Mouse (Mus musculus): ENCODE data around the gene Gm6592. TPM values are rescaled to one million over a fixed set of nuclear protein-coding genes. Genes with fewer than 3 reads are reported as not detected.
A peak's percentile ranks its signal among the peaks of the same experiment; 100 is the strongest.

Gm6592 gene
- polyA plus RNA-seq, 1 experiment, result not detected

DNA sequence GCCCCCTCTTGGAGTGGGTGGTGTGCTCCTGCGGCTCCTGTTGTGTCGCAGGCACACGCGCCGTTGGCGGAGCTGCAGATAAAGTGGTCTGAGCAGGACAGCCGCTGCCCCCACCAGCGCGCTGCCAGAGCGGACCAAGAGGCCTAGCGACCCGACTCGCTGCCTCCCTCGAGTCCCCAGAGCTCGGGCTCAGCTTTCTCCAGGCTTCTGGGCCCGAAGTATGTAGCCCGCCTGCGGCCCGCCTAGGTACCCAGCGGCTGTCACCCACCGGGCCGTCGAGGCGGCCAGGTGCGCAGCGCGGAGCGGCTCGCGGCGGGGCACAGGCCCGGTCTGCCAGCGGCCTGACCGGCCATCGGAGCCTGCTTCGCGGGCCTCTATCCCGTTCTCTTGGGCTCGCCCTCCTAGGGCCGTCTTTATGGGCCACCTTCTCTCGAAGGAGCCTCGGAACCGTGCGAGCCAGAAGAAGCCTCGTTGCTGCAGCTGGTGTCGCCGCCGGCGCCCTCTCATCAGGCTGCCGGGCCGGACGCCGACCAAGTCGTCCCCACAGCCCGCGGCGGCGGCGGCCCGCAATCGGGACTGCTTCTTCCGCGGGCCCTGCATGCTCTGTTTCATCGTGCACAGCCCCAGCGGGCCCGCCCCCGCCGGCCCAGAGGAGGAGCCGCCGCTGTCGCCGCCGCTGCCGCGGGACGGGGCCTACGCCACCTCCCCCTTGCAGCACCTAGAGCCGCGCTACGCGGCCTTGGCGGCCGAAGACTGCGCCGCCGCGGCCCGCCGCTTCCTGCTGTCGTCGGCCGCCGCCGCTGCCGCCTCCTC lies 48.8 kb downstream of the Gm6592 start, which contains the start of gene B630019K06Rik:
Gene B630019K06Rik (plus strand): TSS at position 40 of the 813 bp plus-strand sequence.
- Histone ChIP-seq H3K4me3 (replicated peaks; ENCODE audit: insufficient read depth, low read depth, low read length) (peak within 1 kb of the TSS; percentile 64), H3K27me3 (ENCODE audit: control insufficient read depth, insufficient read depth, low read length) (no peaks in the 10 kb centered on the region), H3K27ac (ENCODE audit: insufficient read depth, low read length) (0 out of 2 replicates have a peak within 1 kb of the TSS, but pooled peaks have one; percentile 54), H3K4me1 (ENCODE audit: control insufficient read depth, insufficient read depth, low read length) (no peaks in the 10 kb centered on the region)
- 0 out of 2 replicates have a peak, but pooled peaks have one; percentile 26 for TF ChIP-seq POLR2A (IDR thresholded peaks at IDR 0.05; ENCODE audit: borderline replicate concordance, insufficient read depth, low read length)
- TF ChIP-seq CTCF (IDR thresholded peaks at IDR 0.05; ENCODE audit: borderline replicate concordance, insufficient read depth, low read depth, low read length), result no peak
- peak; percentile 53 to 63 for DNase-seq
- 10% methylated on average over 57 of the region's 95 CpGs for WGBS

DNA sequence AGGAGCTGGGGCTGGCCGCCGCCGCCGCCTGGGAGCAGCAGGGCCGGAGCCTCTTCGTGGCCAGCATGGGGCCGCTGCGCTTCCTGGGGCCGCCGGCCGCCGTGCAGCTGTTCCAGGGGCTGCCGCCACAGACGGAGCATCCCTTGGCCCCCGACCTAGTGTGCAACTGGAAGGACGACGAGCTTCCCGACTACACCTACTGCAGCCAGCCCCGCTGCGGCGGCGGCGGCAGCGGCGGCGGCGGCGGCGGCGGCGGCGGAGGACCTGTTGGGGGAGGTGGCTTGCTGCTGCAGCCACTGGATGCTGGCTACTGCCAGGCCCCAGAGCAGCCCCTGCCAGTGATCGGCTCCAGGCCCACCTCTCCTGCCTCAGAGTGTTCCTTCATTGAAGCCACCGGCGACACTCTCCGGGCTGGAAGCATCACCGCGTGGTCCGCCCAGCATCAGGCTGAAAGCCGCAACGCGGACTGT lies 49.4 kb downstream of the Gm6592 start:
- no peaks in the 10 kb centered on the region for H3K4me1 ChIP-seq (ENCODE audit: control insufficient read depth, insufficient read depth, low read length)
- 12% methylated on average over 14 of the region's 42 CpGs for WGBS
- no peak overlapping the region for H3K27ac ChIP-seq (ENCODE audit: insufficient read depth, low read length)
- H3K27me3 ChIP-seq (ENCODE audit: control insufficient read depth, insufficient read depth, low read length), result no peaks in the 10 kb centered on the region
- peak in 1 of 2 experiments; percentile 22 for DNase-seq
- peak overlapping the region; percentile 64 for H3K4me3 ChIP-seq (replicated peaks; ENCODE audit: insufficient read depth, low read depth, low read length)
- TF ChIP-seq CTCF (IDR thresholded peaks at IDR 0.05; ENCODE audit: borderline replicate concordance, insufficient read depth, low read depth, low read length), result no peak
- no peak for TF ChIP-seq POLR2A (IDR thresholded peaks at IDR 0.05; ENCODE audit: borderline replicate concordance, insufficient read depth, low read length)

Other genes starting within 250 kb of the Gm6592 start
- not detected in 2 replicates for gene Ssxb8, start 153.2 kb upstream of the Gm6592 start, polyA plus RNA-seq (2012; rRNA removed)
- not detected in 2 replicates for gene Ssx9, start 95.6 kb upstream of the Gm6592 start, polyA plus RNA-seq (2012; rRNA removed)
- not detected in 2 replicates for gene Ssxb5, start 40.3 kb upstream of the Gm6592 start, polyA plus RNA-seq (2012; rRNA removed)
- 0.57 TPM in 1 of 2 replicates, not detected in the other for gene Gm5751, start 30.3 kb downstream of the Gm6592 start, polyA plus RNA-seq (2012; rRNA removed)
- 37.2 and 41.3 TPM in 2 replicates for gene B630019K06Rik, start 48.4 kb downstream of the Gm6592 start, polyA plus RNA-seq (2012; rRNA removed)
- gene Fthl17b, start 119.0 kb downstream of the Gm6592 start, polyA plus RNA-seq (2012; rRNA removed), result not detected in 2 replicates
- gene Fthl17c, start 132.6 kb downstream of the Gm6592 start, polyA plus RNA-seq (2012; rRNA removed), result not detected in 2 replicates
- gene Fthl17d, start 142.8 kb downstream of the Gm6592 start, polyA plus RNA-seq (2012; rRNA removed), result not detected in 2 replicates
- gene Fthl17e, start 189.5 kb downstream of the Gm6592 start, polyA plus RNA-seq (2012; rRNA removed), result not detected in 2 replicates
- not detected in 2 replicates for gene Fthl17f, start 219.0 kb downstream of the Gm6592 start, polyA plus RNA-seq (2012; rRNA removed)